Mouse (Mus musculus): ENCODE data around the gene Ralgapa1.

DNA sequence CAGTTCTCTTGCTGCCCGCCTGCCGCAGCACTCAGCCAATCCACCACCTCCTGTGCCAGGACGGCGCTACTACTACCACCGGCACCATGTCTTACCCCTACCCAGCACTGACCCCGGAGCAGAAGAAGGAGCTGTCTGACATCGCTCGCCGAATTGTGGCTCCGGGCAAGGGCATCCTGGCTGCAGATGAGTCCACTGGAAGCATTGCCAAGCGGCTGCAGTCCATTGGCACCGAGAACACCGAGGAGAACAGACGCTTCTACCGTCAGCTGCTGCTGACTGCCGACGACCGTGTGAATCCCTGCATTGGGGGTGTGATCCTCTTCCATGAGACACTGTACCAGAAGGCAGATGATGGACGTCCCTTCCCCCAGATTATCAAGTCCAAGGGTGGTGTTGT lies 255.8 kb downstream of the Ralgapa1 start, which contains the start of gene Aldoart2:
- TF ChIP-seq CTCF (IDR thresholded peaks at IDR 0.05; ENCODE audit: extremely low read depth, insufficient read depth, insufficient read length, insufficient replicate concordance) (no peak), POLR2A (IDR thresholded peaks at IDR 0.05; ENCODE audit: low read depth, low read length) (no peak)

Measured in spleen, adult 2 months (tissue).